ENCODE assay signal across 38 mouse cellular contexts in genomic region chr3:27950726-27951125, GRCm38 (mm10). TPM values are rescaled to one million over a fixed set of nuclear protein-coding genes. Genes with fewer than 3 reads are reported as not detected.
"Had no signal": no experiment of that assay in that cellular context is flagged by ENCODE, and none has a peak within 500 bp of the region (broad histone marks: within the 10 kb centered on the region; RNA-seq: fewer than 3 reads in every experiment).

No protein-coding gene starts in this region.

- H3K4me3 ChIP-seq: embryonic facial prominence, embryonic 12.5 days; embryonic facial prominence, embryonic 13.5 days; embryonic facial prominence, embryonic 15.5 days; erythroblast, embryonic 14.5 days; forebrain, embryonic 10.5 days; forebrain, embryonic 12.5 days; forebrain, embryonic 13.5 days; forebrain, embryonic 15.5 days; gastrocnemius, adult 2 months; heart, adult 2 months; heart, embryonic 12.5 days had no signal

- H3K9ac ChIP-seq: embryonic facial prominence, embryonic 12.5 days; embryonic facial prominence, embryonic 13.5 days; embryonic facial prominence, embryonic 15.5 days; forebrain, embryonic 12.5 days; forebrain, embryonic 13.5 days; forebrain, embryonic 15.5 days; forebrain, postnatal 0 days; heart, embryonic 12.5 days had no signal

- ATAC-seq: forebrain, embryonic 13.5 days; forebrain, embryonic 14.5 days; forebrain, embryonic 15.5 days; forebrain, embryonic 16.5 days; forebrain, postnatal 0 days had no signal

- DNase-seq: cerebellum, adult 2 months; cerebellum, adult 8-10 months; cerebellum, adult 9-10 months; cerebellum, adult 9-11 months; cerebellum, postnatal 10 days; cerebellum, postnatal 14 days; cerebellum, postnatal 25 days; cerebellum, postnatal 36 days; embryo, embryonic 11 days; forebrain, postnatal 0 days; gastrocnemius, adult 2 months; gastrocnemius, postnatal 10 days; gastrocnemius, postnatal 14 days; gastrocnemius, postnatal 25 days; gastrocnemius, postnatal 36 days; heart, adult 18-20 months; heart, adult 2 months had no signal

- H3K4me2 ChIP-seq: embryonic facial prominence, embryonic 12.5 days; embryonic facial prominence, embryonic 13.5 days; embryonic facial prominence, embryonic 15.5 days; forebrain, embryonic 12.5 days; forebrain, embryonic 13.5 days; forebrain, embryonic 15.5 days; heart, embryonic 11.5 days; heart, embryonic 12.5 days had no signal

- H3K27ac ChIP-seq: embryonic facial prominence, embryonic 12.5 days; embryonic facial prominence, embryonic 13.5 days; embryonic facial prominence, embryonic 15.5 days; forebrain, embryonic 10.5 days; forebrain, embryonic 12.5 days; forebrain, embryonic 13.5 days; forebrain, embryonic 15.5 days; gastrocnemius, adult 2 months; heart, adult 2 months had no signal

- H3K4me1 ChIP-seq: embryonic facial prominence, embryonic 15.5 days; forebrain, embryonic 10.5 days; forebrain, embryonic 12.5 days; forebrain, embryonic 13.5 days; forebrain, embryonic 15.5 days; heart, embryonic 12.5 days had no signal

- H3K36me3 ChIP-seq: embryonic facial prominence, embryonic 12.5 days; embryonic facial prominence, embryonic 13.5 days; embryonic facial prominence, embryonic 15.5 days; forebrain, embryonic 10.5 days; forebrain, embryonic 12.5 days; forebrain, embryonic 15.5 days had no signal

- H3K27me3 ChIP-seq: embryonic facial prominence, embryonic 12.5 days; embryonic facial prominence, embryonic 13.5 days; embryonic facial prominence, embryonic 15.5 days; forebrain, embryonic 12.5 days; forebrain, embryonic 13.5 days; forebrain, embryonic 15.5 days; heart, embryonic 12.5 days had no signal

- H3K9me3 ChIP-seq: embryonic facial prominence, embryonic 12.5 days; embryonic facial prominence, embryonic 13.5 days; embryonic facial prominence, embryonic 15.5 days; forebrain, embryonic 10.5 days; forebrain, embryonic 12.5 days; forebrain, embryonic 13.5 days; forebrain, embryonic 15.5 days; heart, embryonic 12.5 days had no signal

RNA-seq across cellular contexts. Expression of gene Pld1, which starts 12.2 kb away (rescaled TPM):
- polyA plus RNA-seq: erythroblast, embryonic 14.5 days had no signal

RNA-seq across cellular contexts. Expression of gene Tmem212, which starts 54.6 kb away (rescaled TPM):
- total RNA-seq: common myeloid progenitor, adult 5-6 weeks; gastrocnemius, adult 18-20 months; gastrocnemius, adult 2 months; gastrocnemius, adult 8-10 months; gastrocnemius, postnatal 10 days; gastrocnemius, postnatal 14 days; gastrocnemius, postnatal 25 days; gastrocnemius, postnatal 36 days; gastrocnemius, postnatal 4 days; granulocyte monocyte progenitor cell, adult 5-6 weeks; heart, adult 2 months; heart, adult 8-10 months had no signal
- polyA plus RNA-seq: embryonic facial prominence, embryonic 11.5 days; embryonic facial prominence, embryonic 12.5 days; embryonic facial prominence, embryonic 13.5 days; erythroblast, embryonic 14.5 days; forebrain, embryonic 10.5 days; forebrain, embryonic 11.5 days; forebrain, embryonic 12.5 days; forebrain, embryonic 13.5 days; forebrain, embryonic 14.5 days; forebrain, embryonic 15.5 days; forebrain, embryonic 16.5 days; frontal cortex, adult 2 months; heart, embryonic 11.5 days; heart, embryonic 12.5 days had no signal
